Mouse (Mus musculus): ENCODE results near the gene Krt31. TPM values are rescaled to one million over a fixed set of nuclear protein-coding genes. Genes with fewer than 3 reads are reported as not detected.

The Krt31 gene
- not detected for polyA plus RNA-seq (2017; shearing (Covaris generic))

GRCm38 (mm10) chr11:100050451-100050850 is at the start of gene Krt31:
Gene Krt31, minus strand, starts transcription at chr11:100050551.

GRCm38 (mm10) chr11:100096141-100096540 is 45.8 kb upstream of the Krt31 start, which contains the start of gene Krt35:
Gene Krt35, minus strand, starts transcription at chr11:100096241.

GRCm38 (mm10) chr11:100087861-100088260 is 37.5 kb upstream of the Krt31 start, which contains the start of gene Krt32:
Gene Krt32, minus strand, starts transcription at chr11:100088226.

GRCm38 (mm10) chr11:100041454-100041853 is 8.9 kb downstream of the Krt31 start, which contains the start of gene Krt34:
Gene Krt34, minus strand, starts transcription at chr11:100041554.

GRCm38 (mm10) chr11:100029768-100030167 is 20.6 kb downstream of the Krt31 start, which contains the start of gene Krt33b:
Gene Krt33b, minus strand, starts transcription at chr11:100029868.

GRCm38 (mm10) chr11:100016112-100016511 is 34.2 kb downstream of the Krt31 start, which contains the start of gene Krt33a:
Gene Krt33a, minus strand, starts transcription at chr11:100016212.

Other genes starting within 250 kb of the Krt31 start
- not detected for gene Gm11554, start 246.1 kb downstream of the Krt31 start, polyA plus RNA-seq (2017; shearing (Covaris generic))
- gene Krtap4-13, start 240.7 kb downstream of the Krt31 start, polyA plus RNA-seq (2017; shearing (Covaris generic)) = not detected
- not detected for gene Gm11564, start 234.9 kb downstream of the Krt31 start, polyA plus RNA-seq (2017; shearing (Covaris generic))
- not detected for gene 2300003K06Rik, start 212.5 kb downstream of the Krt31 start, polyA plus RNA-seq (2017; shearing (Covaris generic))
- gene Krtap4-16, start 198.9 kb downstream of the Krt31 start, polyA plus RNA-seq (2017; shearing (Covaris generic)) = not detected
- gene Gm11568, start 192.6 kb downstream of the Krt31 start, polyA plus RNA-seq (2017; shearing (Covaris generic)) = not detected
- gene Gm11559, start 186.1 kb downstream of the Krt31 start, polyA plus RNA-seq (2017; shearing (Covaris generic)) = not detected
- gene Krtap9-1, start 177.2 kb downstream of the Krt31 start, polyA plus RNA-seq (2017; shearing (Covaris generic)) = not detected
- not detected for gene Gm11567, start 171.4 kb downstream of the Krt31 start, polyA plus RNA-seq (2017; shearing (Covaris generic))
- gene Krtap31-1, start 142.6 kb downstream of the Krt31 start, polyA plus RNA-seq (2017; shearing (Covaris generic)) = not detected
- not detected for gene Gm11565, start 135.8 kb downstream of the Krt31 start, polyA plus RNA-seq (2017; shearing (Covaris generic))
- not detected for gene Krtap31-2, start 114.3 kb downstream of the Krt31 start, polyA plus RNA-seq (2017; shearing (Covaris generic))
- not detected for gene Krtap9-5, start 102.1 kb downstream of the Krt31 start, polyA plus RNA-seq (2017; shearing (Covaris generic))
- not detected for gene Krtap29-1, start 71.5 kb downstream of the Krt31 start, polyA plus RNA-seq (2017; shearing (Covaris generic))
- not detected for gene Krtap16-1, start 64.0 kb downstream of the Krt31 start, polyA plus RNA-seq (2017; shearing (Covaris generic))
- gene Krtap17-1, start 56.6 kb downstream of the Krt31 start, polyA plus RNA-seq (2017; shearing (Covaris generic)) = not detected
- not detected for gene Krt33a, start 34.3 kb downstream of the Krt31 start, polyA plus RNA-seq (2017; shearing (Covaris generic))
- gene Krt33b, start 20.7 kb downstream of the Krt31 start, polyA plus RNA-seq (2017; shearing (Covaris generic)) = not detected
- gene Krt34, start 9.0 kb downstream of the Krt31 start, polyA plus RNA-seq (2017; shearing (Covaris generic)) = not detected
- gene Krt32, start 37.7 kb upstream of the Krt31 start, polyA plus RNA-seq (2017; shearing (Covaris generic)) = not detected
- gene Krt35, start 45.7 kb upstream of the Krt31 start, polyA plus RNA-seq (2017; shearing (Covaris generic)) = not detected
- gene Krt36, start 55.1 kb upstream of the Krt31 start, polyA plus RNA-seq (2017; shearing (Covaris generic)) = not detected
- not detected for gene Krt13, start 71.0 kb upstream of the Krt31 start, polyA plus RNA-seq (2017; shearing (Covaris generic))
- not detected for gene Krt15, start 85.4 kb upstream of the Krt31 start, polyA plus RNA-seq (2017; shearing (Covaris generic))
- gene Krt19, start 98.1 kb upstream of the Krt31 start, polyA plus RNA-seq (2017; shearing (Covaris generic)) = not detected
- gene Krt9, start 142.7 kb upstream of the Krt31 start, polyA plus RNA-seq (2017; shearing (Covaris generic)) = not detected
- not detected for gene Krt14, start 157.0 kb upstream of the Krt31 start, polyA plus RNA-seq (2017; shearing (Covaris generic))
- not detected for gene Krt16, start 198.4 kb upstream of the Krt31 start, polyA plus RNA-seq (2017; shearing (Covaris generic))
- not detected for gene Krt17, start 210.5 kb upstream of the Krt31 start, polyA plus RNA-seq (2017; shearing (Covaris generic))
- gene Krt42, start 219.3 kb upstream of the Krt31 start, polyA plus RNA-seq (2017; shearing (Covaris generic)) = not detected